Mouse (Mus musculus): ENCODE results near the gene Scfd2.
A peak's percentile ranks its signal among the peaks of the same experiment; 100 is the strongest.

Gene Scfd2

DNA sequence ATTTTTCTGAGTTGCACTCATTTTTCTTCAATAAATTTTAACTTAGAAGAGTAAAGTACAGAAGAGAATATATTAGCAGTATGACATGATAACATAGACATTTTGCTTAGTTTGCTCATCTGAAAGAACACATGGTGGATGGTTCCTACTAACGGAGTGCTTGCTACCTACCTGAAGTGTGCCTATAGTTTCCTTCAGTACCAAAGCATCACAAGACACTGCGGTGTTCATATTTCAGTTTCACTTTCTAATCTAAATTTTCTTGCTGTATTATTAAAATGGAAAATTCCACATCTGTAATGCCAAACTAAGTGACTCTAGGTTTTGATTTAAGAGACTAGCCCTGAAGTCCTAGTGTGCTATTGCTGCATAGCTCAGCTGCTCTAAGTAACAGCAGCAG is 74.8 kb downstream of the Scfd2 start:
- DNase-seq (ENCODE audit: low read depth in 2 of 2, low spot score in 2 of 2), result no peak

DNA sequence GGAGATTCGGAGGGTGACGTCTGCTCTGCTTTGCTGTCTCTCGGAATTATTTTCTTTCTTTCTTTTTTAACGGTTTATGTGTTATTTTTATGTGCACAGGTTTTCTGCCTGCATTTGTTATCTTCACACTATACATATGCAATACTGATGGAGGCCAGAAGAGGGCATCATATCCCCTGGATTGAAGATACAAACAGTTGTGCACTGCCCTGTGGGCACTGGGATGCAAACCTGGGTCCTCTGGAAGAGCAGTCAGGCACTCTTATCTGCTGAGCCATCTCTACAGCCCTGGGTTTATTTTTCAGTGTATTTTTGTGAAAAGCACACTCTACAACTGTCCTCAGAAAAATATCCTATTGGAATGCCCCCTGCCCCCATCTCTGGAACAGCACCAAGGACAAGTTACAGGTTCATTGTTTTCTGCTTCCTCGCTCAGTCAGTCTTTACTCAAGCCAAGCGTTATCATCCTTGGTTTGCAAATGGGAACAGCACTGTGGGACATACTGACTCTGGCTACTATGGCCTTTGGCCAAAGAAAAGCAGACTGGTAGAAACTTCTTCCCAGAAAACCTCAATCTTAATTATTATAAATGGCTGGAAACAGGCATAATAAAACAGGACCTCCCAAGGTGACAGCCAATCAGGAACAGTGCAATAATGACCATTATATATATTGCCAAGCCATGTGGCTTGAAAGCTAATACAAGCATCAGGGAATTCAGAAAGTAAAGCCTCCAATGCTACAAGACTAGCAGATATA is 75.9 kb downstream of the Scfd2 start:
- peak in 1 of 2 experiments; percentile 12 for DNase-seq (ENCODE audit: low read depth in 2 of 2, low spot score in 2 of 2)

DNA sequence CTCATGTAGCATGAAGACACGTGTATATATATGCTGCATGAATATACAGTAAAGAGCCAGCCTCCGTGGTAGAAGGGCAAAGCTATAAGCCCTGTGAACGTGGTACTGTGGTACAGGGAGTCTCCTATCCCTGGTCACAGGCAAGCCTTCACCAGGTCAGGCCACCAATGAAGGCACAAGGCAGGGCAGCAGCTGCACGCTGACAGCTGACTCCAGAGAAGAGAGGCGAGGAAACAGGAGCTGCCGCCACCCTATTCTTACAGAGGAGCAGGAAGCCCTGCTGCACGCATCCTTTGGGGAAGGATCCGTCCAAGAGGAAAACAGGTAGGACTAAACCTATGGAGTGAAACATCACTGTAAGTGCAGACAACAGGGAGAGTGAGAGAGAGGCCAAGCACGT is 76.5 kb downstream of the Scfd2 start:
- DNase-seq (ENCODE audit: low read depth in 2 of 2, low spot score in 2 of 2), result no peak

DNA sequence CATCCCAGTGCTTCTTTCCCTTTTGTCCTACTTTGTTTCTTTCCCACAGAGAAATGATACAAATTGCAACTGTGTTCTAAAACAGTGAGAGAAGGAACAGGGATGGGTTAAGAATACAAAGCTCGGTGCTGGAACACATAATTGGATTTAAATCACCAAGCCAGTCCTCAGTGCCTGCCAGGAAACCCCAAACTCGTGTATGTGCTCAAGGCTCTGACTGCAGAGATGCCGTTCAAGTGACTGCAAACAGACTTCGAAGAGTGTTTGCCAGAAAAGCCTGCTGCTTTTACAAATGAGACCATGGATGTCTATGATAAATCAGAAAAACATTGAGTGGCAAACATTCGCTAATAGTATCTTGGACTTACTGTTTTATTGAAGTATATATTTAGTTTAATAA is 80.6 kb downstream of the Scfd2 start:
- DNase-seq (ENCODE audit: low read depth in 2 of 2, low spot score in 2 of 2), result no peak

DNA sequence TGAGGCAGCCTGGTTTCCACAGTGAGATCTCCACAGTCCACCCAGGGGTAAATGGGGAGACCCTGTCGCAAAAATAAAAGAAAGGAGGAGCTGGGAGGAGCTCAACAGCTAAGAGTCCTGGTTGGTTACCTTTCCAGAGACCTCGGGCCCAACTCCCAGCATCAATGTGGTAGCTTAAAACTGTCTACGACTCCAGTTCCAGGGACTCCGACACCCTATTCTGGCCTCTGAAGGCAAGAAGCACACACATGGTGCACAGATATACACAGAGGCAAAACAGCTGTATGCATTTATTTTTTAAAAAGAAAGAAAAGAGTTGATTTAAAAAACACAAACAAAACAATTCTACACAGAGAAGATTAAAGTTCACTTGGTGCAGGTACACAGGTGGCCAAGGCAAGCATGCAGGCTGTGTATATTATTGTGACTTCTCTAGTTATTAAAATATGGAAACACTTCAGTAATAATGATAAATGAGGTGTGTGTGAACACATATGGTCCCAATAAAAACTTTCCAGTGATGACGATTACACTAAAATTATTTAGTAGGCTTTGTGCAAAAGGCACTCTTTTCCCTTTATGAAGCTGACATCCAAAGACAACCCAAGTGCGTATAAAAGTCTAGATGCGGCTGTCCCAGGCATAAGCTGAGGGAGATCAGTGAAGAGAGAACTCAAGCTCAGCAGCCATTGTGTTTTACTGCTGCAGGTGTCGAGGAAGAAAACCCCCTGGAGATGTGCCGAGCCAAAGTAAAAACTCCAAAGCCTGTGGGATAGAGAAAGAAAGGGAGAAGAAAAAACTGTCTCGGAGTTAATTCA is 83.8 kb downstream of the Scfd2 start:
- DNase-seq (ENCODE audit: low read depth in 2 of 2, low spot score in 2 of 2), result no peak

DNA sequence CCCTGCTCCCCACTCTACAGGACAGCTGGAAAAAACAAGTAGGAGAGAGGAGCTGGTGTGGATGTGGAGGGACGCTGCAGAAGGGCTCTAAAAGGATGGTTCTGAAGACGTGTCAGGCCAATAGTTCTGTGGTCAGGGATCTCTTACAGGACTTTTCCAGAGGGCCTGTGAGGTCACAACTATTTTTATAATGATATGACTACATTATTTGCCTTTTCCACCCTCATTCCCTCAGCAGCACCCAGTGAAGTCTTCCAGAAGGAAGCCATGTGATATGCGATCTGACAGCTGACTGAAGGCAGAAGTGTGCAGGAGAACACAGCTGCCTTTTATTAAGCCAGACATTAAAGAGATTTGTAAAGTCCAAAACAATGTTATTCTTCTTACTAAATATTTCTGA is 85.7 kb downstream of the Scfd2 start:
- no peak for DNase-seq (ENCODE audit: low read depth in 2 of 2, low spot score in 2 of 2)

DNA sequence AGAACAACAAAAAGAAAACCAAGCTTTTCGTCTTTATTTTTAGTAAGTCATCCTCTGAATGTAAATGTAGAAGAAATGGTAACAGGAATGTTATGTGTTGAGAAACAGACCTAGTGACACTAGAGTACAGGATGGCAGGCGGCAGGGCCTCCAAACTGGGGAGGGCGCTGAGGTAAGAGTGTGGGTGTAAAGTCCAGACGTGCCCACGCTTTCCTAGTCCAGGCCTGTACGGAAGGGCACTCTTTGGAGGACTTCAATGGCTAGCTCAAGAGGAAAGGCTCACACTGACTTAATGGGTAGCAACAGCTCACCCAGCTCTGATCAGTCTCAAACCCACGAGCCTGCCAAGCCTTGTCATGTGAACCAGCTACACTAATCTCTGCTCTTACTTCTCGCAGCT is 93.2 kb downstream of the Scfd2 start:
- no peak for DNase-seq (ENCODE audit: low read depth in 2 of 2, low spot score in 2 of 2)

DNA sequence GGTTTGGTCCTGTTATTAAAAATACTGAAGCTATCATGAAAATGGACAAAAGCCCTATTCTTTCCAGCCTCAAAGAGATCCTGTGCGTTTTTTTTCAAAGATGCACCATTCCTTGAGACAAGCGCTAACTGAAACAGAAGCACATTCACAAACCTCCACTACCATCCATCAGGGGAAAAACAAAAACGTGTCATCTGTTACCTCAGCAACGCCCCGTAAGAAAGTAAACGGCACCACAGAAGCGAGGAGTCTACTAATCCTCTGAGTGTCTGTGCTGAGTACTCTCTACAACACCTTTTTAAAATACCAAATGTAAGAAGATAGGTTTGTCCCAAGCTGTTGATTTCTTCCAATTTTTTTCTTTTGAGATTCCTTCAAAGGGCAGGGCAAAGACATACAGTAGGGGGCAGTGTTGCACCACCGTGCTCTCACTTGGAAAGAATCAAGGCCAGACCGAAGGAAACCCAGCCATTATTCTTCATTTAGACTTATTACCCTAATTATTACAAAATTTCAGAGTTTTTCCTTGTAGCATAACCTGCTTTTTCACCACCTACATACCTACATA is 97.9 kb downstream of the Scfd2 start:
- DNase-seq (ENCODE audit: low read depth in 2 of 2, low spot score in 2 of 2), result peak; percentile 40 to 58

DNA sequence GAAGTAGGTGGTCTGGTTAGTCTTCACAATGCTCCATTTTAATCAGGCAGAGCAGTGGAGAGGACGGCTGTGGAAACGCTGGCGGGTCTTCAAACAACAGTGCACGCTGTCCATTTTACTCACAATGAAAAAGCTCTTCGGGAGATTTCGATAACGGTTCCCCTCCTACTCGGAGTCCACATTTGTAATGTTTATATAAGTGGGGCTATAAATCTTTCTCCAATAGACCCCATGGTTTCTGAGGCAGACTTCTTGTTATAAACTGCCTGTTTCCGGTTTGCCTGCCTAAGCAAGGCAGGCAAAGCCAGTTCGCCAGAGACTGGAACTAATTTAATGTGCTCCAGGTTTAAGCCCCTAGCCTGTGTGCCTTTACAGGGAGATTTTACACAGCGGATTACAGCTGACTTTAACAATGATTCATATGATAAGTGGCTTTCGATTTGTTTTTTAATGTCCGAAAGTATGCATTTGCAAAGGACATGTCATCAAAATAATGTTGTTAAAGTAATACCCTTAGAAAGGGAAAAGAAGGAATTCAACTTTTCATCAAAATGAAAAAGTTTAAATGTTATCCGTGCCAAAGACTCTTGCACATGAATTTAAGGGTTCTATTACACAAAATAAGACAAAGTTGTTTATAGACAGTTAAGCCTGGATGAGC is 98.5 kb downstream of the Scfd2 start:
- DNase-seq (ENCODE audit: low read depth in 2 of 2, low spot score in 2 of 2), result no peak

DNA sequence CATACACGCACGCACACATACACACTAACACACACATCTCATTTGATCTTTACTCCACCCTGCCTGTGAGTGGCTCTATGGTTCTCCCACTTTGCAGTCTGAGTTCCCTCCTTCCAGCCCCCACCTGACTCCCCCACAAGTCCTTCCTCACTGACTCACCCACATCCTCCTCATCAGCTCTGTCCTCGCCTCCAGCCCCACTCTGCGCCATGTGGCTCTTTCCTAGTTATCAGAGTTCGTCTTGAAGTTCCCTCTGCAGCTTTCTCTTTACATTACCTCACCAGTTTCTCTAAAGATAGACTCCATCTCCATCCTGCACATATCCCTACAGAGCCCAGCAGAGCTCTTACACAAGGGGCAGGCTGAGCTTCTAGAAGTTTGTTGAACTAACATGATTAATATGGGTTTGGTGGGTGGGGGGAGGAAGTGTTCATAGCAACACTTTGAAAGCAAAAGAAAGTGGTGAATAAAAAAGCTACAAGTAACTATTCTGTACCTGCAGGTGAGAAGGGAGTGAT is 110.9 kb downstream of the Scfd2 start:
- DNase-seq (ENCODE audit: low read depth in 2 of 2, low spot score in 2 of 2), result no peak

DNA sequence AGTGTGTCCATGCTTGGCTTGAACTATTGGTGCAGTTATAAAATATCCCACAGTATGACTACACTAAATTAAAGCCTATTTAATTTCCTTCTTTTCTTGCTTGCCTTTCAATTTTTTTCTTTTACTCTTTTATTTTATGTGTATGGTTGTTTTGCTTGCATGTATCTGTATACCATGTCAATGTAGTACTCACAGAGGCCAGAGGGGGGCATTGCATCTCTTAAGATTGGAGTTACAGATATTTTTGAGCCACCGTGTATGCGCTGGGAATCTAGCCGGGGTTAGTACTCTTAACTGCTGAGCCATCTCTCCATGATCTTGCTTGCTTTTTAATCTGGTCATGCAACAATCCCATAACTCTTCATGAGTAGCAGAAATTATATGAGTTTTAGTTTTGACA is 119.0 kb downstream of the Scfd2 start:
- DNase-seq (ENCODE audit: low read depth in 2 of 2, low spot score in 2 of 2), result no peak

DNA sequence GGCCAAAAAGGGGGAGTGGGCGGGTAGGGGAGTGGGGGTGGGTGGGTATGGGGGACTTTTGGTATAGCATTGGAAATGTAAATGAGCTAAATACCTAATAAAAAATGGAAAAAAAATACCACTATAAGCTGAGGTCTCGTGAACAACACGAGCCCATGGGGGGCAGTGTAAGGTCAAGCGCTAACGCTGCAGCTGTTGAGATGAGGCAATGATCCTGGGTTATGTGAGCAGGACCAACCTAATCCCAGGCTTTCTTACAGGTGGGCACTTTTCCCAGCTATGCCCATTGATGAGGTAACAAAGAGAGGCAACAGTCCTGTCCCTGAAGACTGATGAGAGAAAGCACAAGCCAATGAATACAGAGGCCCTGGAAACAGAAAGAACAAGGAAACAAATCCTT is 126.7 kb downstream of the Scfd2 start:
- DNase-seq (ENCODE audit: low read depth in 2 of 2, low spot score in 2 of 2), result no peak

DNA sequence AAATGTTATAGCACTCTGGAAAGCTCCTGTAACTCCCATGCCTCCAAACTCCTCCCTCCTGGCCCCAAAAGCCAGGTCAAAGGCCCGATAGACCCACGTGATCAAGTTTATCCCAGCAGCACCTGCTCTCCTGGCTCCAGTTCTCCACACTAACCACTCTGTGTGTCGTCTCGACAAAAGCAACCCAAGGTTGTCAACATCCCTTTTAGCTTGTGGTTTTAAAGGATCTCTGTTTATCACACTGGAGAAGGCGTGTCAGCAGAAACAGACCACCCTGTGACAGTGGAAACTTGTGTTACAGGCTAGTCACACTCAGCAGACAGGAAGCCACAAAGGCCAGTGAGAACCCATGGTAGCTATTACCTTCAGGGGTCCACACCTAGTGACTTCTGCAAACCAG is 127.5 kb downstream of the Scfd2 start:
- peak; percentile 77 to 81 for DNase-seq (ENCODE audit: low read depth in 2 of 2, low spot score in 2 of 2)

DNA sequence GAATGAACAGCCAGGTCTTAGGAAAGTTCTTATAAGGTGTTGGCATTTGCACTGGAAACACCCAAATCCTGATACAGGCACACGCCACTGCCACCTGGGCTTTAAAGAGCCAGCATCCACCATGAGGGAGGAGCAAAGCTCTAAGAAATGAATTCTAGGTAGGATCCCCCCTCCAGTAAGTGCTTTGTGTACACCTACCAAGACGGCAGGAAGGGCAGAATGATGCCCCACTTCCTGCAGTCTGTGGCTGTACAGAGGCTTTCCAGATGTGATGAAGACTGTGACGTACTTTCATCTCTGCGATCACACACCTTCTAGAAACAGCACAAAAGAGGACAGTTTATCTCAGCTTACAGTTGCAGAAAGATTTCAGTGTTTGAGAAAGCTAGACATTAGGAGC is 128.9 kb downstream of the Scfd2 start:
- DNase-seq (ENCODE audit: low read depth in 2 of 2, low spot score in 2 of 2), result peak; percentile 73 to 81

DNA sequence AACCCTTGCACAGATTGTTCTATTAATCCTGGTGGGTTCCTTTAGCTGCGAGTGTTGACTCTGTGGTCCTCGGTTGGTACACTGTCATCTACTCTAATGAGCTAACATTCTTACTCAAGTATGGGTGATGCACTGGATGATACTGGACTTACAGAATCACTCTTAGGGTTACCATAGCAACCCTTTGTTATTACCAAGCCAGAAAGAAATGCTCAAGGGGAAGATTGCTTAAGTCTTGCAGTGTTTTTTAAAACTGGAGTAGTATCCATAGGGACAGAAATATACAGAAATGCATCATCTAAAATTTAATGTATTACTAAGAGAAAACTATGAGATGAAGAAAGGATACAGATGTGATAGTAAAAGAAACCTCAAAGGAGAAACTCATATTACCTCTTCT is 139.8 kb downstream of the Scfd2 start:
- DNase-seq (ENCODE audit: low read depth in 2 of 2, low spot score in 2 of 2), result no peak

DNA sequence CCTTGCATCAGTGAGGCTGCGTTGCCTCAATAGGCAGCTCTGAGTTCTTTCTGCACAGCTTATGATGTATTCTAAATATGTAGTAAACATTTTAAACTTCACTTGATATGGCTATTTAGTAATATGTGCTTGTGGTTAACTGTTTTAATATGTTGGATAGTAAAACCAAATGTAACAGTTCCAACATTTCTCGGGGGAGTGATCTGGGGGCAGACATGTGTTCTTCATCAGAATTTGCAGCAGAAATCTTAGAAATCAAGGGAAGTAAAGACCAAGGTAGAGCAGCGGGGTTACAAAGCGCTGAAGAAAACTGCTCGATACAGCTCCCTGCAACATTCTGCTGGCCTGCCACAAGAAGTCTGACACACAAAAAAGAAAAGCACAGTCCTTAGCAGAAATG is 140.2 kb downstream of the Scfd2 start:
- no peak for DNase-seq (ENCODE audit: low read depth in 2 of 2, low spot score in 2 of 2)

DNA sequence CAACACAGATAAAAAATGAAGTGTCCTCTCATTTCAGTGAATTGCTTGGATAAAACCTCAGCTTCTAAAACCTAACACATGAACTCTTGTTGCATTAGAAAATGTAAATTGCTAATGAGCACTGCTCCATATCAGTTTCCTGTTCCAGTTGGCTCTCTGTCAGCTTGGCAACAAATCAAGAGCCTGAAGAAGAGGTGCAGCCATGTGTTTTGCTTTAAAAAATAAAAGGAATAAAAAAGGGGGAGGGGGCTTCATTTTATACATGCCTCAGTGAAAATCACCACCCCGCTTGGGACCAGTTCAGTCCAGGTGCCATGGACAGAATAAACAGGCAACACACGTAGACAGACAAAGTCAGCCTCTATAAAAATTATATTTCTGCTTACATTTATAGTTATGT is 142.7 kb downstream of the Scfd2 start:
- no peak for DNase-seq (ENCODE audit: low read depth in 2 of 2, low spot score in 2 of 2)

DNA sequence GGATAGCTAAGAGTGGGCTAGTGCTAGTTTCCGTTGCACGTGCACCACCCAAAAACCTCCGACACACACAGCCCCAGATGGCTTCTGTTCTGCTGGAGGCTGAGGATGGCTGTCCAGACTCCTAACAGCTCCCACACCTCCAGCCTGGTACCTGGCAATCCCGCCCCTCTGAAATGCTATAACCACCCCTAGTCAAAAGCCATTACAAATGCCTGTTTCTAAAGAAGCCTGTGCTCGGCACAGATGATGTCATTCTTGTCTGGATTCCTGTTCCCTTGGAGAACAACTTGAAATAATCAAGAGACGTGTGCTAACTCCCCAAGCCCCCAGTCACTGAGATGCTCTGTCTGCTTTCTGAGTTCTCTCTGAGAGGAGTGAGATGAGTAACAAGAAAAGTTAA is 143.5 kb downstream of the Scfd2 start:
- no peak for DNase-seq (ENCODE audit: low read depth in 2 of 2, low spot score in 2 of 2)

DNA sequence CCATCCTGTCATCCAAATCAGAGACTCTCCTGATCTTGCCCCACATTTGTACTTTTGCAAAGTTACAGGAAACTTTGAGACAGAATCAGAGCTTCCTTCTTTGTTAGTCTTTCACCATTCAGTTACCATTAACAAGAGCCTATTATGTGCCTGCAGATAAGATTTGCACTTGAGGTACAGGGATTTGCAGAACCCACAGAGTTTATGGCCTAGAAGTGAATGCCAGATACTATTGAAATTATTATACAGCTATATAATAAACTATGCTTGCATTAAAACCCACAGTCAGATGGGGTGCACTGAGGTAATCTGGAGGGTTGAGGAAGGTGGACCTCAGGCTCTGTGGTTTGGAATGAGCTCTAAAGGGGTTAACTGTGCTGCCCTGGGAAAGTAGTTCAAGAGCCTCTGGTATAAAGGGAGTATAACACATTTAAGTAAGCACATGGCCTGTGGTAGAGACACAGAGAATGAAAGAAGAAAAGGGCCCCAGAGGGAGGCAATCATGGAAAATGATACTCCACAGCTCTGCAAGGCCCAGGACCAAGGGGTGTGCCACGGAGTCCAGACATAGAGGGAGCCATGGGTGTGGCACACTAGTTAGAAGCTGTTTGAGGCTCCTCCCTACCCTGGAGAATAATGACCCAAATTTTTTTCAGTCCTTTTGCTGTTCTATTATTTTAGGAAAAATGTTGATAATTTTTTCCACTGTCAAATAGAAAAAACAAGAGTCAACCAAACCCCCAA is 144.2 kb downstream of the Scfd2 start:
- no peak for DNase-seq (ENCODE audit: low read depth in 2 of 2, low spot score in 2 of 2)

DNA sequence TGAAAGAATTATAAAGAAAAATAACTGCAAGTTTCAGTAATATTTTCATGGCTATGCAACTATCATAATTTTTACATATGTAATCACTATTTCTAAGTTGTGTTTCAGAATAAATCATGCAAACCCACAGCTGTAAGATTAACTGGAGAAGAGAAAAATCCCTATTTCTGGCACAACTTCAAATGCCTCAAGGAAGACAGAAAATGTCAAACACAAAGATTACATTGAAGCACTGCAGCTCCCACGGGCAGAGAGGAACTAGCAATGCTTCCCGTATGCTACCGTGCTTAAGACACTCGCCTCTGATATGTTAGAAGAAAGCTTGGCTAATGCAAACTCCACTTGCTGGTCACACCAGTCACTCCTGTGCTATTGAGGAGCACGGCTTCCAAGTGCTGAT is 151.5 kb downstream of the Scfd2 start:
- DNase-seq (ENCODE audit: low read depth in 2 of 2, low spot score in 2 of 2), result no peak

DNA sequence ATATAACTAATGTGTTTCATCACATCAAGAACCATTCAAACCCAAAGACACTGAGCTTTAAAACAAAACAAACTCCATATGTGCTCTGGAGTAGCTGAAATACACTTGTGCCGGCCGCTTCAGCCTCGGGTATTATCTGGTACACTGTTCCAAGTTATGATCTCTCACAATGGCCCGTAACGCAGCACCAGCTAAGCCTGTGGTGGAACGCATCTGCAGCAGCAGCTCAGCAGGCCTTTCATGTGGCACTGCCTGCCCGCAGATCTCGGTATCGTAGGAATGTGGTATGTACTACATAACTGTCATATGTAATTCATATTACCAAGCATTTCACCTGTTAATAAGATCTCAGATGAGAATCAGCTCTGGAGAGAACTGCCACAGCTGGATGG is 164.9 kb downstream of the Scfd2 start:
- DNase-seq (ENCODE audit: low read depth in 2 of 2, low spot score in 2 of 2), result peak; percentile 24 to 42

All from CD8-positive naive resting alpha-beta T cell, adult 2 months (primary cell).